Mouse (Mus musculus): ENCODE measurements around the gene Clcn5.
A peak's percentile ranks its signal among the peaks of the same experiment; 100 is the strongest.

Clcn5 gene

GRCm38 (mm10) chrX:7319089-7319721 is at the start of gene Clcn5:
Gene Clcn5 (minus strand): TSS chrX:7319358.
- peak; percentile 77 for DNase-seq (ENCODE audit: low read depth)

GRCm38 (mm10) chrX:7325455-7325854 is 6.3 kb upstream of the Clcn5 start:
- DNase-seq (ENCODE audit: low read depth) = no peak

DNA sequence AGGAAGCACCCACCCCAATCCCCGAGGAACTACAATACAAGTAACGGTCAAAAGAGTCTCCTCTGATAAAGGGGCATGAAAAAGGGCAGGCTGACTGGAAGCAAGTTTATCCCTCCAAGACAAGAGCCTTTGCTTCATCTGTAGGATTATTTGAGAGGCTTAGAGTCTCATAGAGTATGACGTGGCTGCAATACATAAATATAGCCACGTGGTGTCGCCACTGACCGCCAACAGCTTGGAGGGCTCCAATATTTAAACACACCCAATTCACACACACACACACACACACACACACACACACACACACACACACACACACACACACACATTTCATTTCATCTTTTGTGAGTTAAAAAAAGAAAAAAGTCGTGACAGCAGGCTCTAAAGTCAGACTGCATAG is 3.1 kb upstream of the Clcn5 start:
- no peak for DNase-seq (ENCODE audit: low read depth)

DNA sequence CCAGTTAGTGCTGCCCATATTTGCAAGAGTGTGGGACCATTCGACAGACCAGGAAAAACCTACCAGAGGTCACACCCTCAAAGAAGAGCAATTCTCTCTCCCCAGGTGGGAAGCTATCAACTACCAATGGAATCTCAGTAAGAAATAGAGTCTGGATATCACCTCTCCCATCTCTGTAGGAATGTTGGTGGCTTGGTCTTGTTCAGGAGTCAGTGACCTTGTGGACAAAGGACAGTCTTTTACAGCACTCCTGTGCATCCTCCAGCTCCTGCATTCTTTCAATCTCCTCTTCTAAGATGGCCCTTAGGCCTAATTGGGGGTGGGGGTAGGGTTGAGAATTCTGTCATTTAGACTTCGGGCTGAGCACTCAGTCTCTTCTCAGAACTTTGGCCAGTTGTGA is 1.4 kb upstream of the Clcn5 start:
- DNase-seq (ENCODE audit: low read depth) = no peak

DNA sequence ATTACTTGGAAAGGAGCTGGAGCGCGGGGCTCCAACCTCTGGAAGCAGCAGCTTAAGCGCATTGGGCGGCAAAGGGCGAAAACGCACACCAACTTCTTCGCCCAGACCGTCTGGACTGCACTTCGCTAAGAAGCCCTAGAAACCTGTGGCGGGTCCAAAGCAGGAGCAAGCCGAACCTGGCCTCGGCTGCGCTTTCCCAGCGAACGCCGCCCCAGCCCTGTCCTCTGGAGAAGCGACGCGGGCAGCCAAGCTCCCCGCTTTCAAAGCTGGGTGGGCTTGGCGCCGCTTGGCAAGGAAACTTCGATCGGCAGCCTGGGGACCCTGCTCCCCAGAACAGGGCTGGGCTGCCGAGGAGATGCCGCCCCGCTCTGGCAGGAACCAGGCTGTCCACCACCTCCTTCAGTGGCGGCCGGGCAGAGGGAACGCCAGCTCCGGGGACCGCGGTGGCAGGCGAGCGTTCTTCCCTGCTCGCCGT is 570 bp downstream of the Clcn5 start:
- no peak for DNase-seq (ENCODE audit: low read depth)

GRCm38 (mm10) chrX:7315115-7315514 is 4.0 kb downstream of the Clcn5 start:
- DNase-seq (ENCODE audit: low read depth) = no peak

GRCm38 (mm10) chrX:7314645-7315044 is 4.5 kb downstream of the Clcn5 start:
- DNase-seq (ENCODE audit: low read depth) = no peak

GRCm38 (mm10) chrX:7308242-7308641 is 10.9 kb downstream of the Clcn5 start:
- peak; percentile 30 for DNase-seq (ENCODE audit: low read depth)

DNA sequence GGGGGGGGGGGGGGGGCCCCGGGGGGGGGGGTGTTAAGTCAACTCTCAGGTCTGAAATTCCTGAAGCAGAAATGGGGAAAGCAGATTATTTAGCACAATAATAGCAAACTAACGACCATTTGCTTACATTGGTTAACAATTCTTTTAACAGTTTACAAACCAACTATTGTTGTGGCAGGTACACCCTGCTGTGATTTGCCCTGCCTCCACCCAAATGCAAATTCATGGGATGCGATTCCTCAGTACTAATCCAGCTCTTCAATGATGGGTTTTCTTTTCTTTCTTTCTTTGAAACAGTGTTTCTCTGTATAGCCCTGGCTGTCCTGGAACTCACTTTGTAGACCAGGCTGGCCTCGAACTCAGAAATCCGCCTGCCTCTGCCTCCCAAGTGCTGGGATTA is 12.3 kb downstream of the Clcn5 start:
- DNase-seq (ENCODE audit: low read depth) = no peak

GRCm38 (mm10) chrX:7292981-7293380 is 26.2 kb downstream of the Clcn5 start:
- DNase-seq (ENCODE audit: low read depth) = no peak

GRCm38 (mm10) chrX:7292151-7292768 is 26.9 kb downstream of the Clcn5 start:
- DNase-seq (ENCODE audit: low read depth) = no peak

GRCm38 (mm10) chrX:7288976-7289375 is 30.2 kb downstream of the Clcn5 start:
- DNase-seq (ENCODE audit: low read depth) = no peak

DNA sequence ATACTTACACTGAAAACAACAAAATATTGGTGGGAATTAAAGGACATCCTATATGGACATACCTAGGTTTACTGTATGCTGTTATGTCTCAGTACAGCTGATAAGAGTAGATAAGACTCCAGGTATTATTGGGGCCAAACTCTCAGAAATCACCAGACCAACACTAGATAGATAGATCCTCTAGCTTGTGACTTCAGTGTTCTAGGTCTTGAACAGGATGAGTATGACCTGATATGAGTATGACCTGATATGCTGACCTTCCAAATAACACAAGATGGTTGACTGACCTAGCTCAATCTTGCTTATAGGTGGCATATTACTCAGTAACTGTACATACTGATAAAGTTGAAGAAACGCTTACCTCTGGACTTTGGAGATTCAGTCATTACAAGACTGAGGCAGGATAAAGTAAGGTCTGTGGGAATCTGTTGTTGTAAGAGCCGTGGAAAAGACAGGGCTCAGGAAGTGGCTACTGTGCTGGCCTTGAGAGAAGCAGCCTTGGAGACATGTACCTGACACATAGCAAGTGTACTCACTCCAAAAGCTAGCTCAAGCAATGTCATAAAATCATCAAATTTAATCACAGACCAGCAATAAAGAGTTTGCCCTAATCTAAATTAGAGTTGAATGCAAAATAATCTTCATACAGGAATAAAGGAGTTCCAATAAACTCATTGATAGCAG is 32.0 kb downstream of the Clcn5 start:
- DNase-seq (ENCODE audit: low read depth) = no peak

- DNase-seq (ENCODE audit: low read depth) = no peak
Observed at GRCm38 (mm10) chrX:7282636-7283035, 36.5 kb downstream of the Clcn5 start.

- DNase-seq (ENCODE audit: low read depth) = no peak
Observed at GRCm38 (mm10) chrX:7279722-7280121, 39.4 kb downstream of the Clcn5 start.

DNA sequence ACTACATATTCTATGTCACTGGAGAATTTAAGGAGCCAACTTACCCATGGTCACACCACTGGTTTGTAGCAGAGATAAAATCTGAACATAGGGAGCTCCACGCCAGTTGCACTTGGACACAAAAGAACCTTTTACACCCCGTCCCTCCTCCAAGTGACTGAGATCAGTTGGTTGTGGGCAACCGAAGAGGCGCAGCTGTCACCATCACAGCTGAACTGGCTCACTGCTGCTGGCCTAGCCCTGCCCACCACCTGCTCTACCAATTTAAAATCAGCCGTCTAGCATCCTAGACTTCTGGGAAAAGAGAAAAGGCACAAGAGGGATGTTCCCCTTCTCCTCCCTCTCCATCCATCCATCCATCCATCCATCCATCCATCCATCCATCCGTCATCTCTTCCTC is 42.6 kb downstream of the Clcn5 start:
- DNase-seq (ENCODE audit: low read depth) = no peak

GRCm38 (mm10) chrX:7261149-7261548 is 58.0 kb downstream of the Clcn5 start:
- no peak for DNase-seq (ENCODE audit: low read depth)

DNA sequence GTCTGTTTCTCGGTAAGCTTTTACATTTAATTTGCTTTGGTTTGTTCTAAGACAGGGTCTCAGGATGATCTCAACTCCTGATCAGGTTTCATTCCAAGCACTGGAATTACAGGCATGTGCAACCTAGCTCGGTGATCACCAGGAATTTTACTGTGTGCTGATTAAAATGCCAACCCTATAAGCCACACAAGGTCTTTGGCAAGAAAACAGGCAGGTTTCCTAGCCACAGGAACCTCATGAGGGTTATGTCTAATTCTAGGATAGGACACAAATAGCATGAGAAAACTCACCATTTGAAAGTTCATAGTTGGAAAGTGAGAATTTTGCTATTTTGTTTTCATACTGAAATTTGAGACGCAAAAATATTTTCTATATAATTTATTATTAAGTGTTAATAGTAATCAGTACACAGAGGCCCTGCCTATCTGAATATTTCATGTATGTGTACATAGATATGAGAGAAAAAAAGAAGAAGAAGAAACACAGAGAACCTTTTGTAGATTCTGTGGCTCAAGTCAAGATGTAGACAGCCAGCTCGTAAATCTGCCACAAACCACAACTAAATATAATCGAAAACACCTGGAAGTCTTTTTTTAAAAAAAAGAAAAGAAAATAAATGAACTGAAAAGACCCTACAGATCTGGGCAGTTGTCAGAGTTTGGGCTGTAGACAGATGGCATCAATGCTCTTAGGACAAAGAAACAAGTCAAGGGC is 58.6 kb downstream of the Clcn5 start:
- DNase-seq (ENCODE audit: low read depth) = no peak

GRCm38 (mm10) chrX:7259718-7260117 is 59.4 kb downstream of the Clcn5 start:
- DNase-seq (ENCODE audit: low read depth) = no peak

DNA sequence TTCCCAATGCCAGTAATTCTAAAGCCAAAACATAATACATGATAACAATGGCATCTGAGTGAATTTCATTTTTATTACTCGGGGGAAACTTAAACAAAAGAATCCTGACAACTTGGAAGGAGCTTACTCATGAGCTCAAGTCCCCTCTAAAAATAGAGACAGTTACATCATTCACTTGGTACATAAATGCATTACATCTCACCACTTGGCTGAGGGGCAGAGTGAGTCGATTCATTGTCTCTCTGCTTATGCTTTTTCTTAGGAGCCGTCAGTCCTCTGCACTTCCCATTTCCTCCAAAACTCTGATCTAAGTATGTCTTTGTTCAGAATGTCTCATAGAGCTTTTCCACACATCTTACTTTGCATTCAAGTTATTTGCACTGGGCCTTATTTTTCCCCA is 63.1 kb downstream of the Clcn5 start:
- DNase-seq (ENCODE audit: low read depth) = no peak

DNA sequence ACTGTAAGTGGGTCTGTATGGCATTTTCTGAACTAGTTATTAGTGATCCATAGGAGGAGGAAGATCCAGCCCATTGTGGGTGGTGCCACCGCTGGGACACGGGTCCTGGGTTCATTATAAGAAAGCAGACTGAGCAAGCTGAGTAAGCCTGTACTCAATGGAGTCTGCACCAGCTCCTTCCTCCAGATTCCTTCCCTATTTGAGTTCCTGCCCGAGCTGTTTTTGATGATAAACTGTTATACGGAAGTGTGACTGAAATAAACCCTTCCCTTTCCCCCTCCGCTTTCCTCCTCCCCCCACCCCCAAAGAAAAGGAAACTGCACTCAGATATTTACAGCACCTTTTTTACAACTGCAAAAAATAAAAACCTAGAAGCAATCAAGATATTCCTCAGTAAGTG is 115.1 kb downstream of the Clcn5 start:
- DNase-seq (ENCODE audit: low read depth) = no peak

DNA sequence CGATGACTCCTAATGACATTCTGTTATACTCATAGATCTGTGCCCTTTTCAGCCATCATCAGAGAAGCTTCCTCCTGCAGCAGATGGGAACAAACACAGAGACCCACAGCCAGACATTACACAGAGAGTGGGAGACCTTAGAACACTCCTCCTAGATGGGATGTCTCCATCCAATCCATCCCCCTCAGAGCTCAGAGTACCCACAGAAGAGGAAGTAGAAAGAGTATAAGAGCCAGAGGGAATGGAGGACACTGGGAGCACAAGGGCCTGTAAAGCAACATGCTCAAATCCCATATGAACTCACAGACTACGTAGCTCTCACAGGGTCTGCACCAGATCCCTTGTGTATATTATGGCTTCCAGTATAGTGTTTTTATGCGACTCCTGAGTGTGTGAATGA is 115.6 kb downstream of the Clcn5 start:
- no peak for DNase-seq (ENCODE audit: low read depth)

DNA sequence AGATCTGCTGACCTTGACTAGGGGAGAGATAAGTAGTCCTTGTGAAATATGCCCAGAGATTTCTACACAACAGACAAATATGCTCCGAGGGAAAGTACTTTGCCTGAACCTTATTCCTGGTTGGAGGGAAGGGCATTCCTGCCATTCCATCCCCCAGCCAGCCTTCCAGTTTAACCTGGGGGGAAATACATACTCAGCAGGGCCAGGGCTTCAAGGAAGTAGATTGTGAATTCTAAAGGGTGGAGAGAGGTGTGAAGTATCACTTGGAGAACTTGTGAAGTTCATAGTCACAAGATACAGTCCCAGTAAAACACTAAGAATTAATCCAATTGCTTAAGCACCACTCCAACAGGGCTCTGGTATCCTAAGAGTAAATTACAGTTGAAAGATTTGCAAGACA is 121.3 kb downstream of the Clcn5 start:
- no peak for DNase-seq (ENCODE audit: low read depth)
